ENCODE assay signal across 8 mouse cellular contexts in genomic region chr10:19712421-19712836, GRCm38 (mm10). TPM values are rescaled to one million over a fixed set of nuclear protein-coding genes. Genes with fewer than 3 reads are reported as not detected.
DNase-seq lines count a peak whose midpoint lies in the region; ATAC-seq and TF ChIP-seq lines count a peak whose summit lies in the region.

Il20ra (plus strand) TSS chr10:19712570.

- H3K4me1 ChIP-seq in spleen, adult 2 months (ENCODE audit: control insufficient read depth, insufficient read depth, insufficient read length) = no peaks in the 10 kb centered on the region
- H3K4me1 ChIP-seq in embryonic facial prominence, embryonic 10.5 days = peaks cover 12% of the 10 kb centered on the region
- H3K4me1 ChIP-seq in heart, adult 2 months (ENCODE audit: control insufficient read depth, insufficient read depth, low read length) = peaks cover 1% of the 10 kb centered on the region; the same call in 1 of the 2 replicates
- H3K4me1 ChIP-seq in kidney, embryonic 14.5 days (ENCODE audit: control insufficient read depth, insufficient read depth, low read length) = 0 out of 2 replicates have a peak, but pooled peaks cover 3% of the 10 kb centered on the region
- no peaks in the 10 kb centered on the region for H3K4me1 ChIP-seq in liver, adult 2 months (ENCODE audit: control insufficient read depth, insufficient read depth, low read length)

- no peaks in the 10 kb centered on the region for H3K36me3 ChIP-seq in spleen, adult 2 months (ENCODE audit: control insufficient read depth, insufficient read depth, low read length)
- no peaks in the 10 kb centered on the region for H3K36me3 ChIP-seq in embryonic facial prominence, embryonic 10.5 days (replicated peaks)
- no peaks in the 10 kb centered on the region for H3K36me3 ChIP-seq in heart, adult 2 months (ENCODE audit: control insufficient read depth, insufficient read depth, low read length)
- H3K36me3 ChIP-seq in kidney, embryonic 14.5 days (ENCODE audit: control insufficient read depth, insufficient read depth, low read length) = no peaks in the 10 kb centered on the region
- H3K36me3 ChIP-seq in liver, adult 2 months (ENCODE audit: control insufficient read depth, insufficient read depth, low read length) = no peaks in the 10 kb centered on the region
- H3K36me3 ChIP-seq in myocyte (ENCODE audit: control insufficient read depth, insufficient read depth) = no peaks in the 10 kb centered on the region

- no peaks in the 10 kb centered on the region for H3K9me3 ChIP-seq in embryonic facial prominence, embryonic 10.5 days
- H3K9me3 ChIP-seq in kidney, embryonic 14.5 days (ENCODE audit: control insufficient read depth, low read length) = no peaks in the 10 kb centered on the region

- DNase-seq in spleen, adult 2 months (ENCODE audit: low read depth in 1 of 2, low spot score in 2 of 2) = peak in 1 of 2 experiments; percentile 45
- DNase-seq in spleen, adult 12 weeks (ENCODE audit: low spot score) = no peak
- peak; percentile 73 for DNase-seq in embryonic facial prominence, embryonic 10.5 days (ENCODE audit: low spot score)
- DNase-seq in heart, adult 2 months = peak; percentile 20 to 46
- no peak for DNase-seq in liver, adult 2 months (ENCODE audit: extremely low read depth, low read depth, low spot score)
- DNase-seq in testis, postnatal 10 days (ENCODE audit: low spot score) = peak; percentile 74

- H3K79me2 ChIP-seq in heart, adult 2 months (replicated peaks; ENCODE audit: control insufficient read depth, insufficient read depth, low read length) = no peaks in the 10 kb centered on the region
- H3K79me2 ChIP-seq in liver, adult 2 months (ENCODE audit: control insufficient read depth, insufficient read depth, low read length) = no peaks in the 10 kb centered on the region
- no peaks in the 10 kb centered on the region for H3K79me2 ChIP-seq in myocyte (ENCODE audit: control insufficient read depth, insufficient read depth)

- peak within 1 kb of the TSS; percentile 34; the same call in 1 of the 2 replicates for H3K9ac ChIP-seq in heart, adult 2 months (ENCODE audit: low read depth, low read length)
- peak within 1 kb of the TSS; percentile 49; the same call in 1 of the 2 replicates for H3K9ac ChIP-seq in kidney, embryonic 14.5 days (ENCODE audit: low read depth, low read length)
- no peak within 1 kb of the TSS for H3K9ac ChIP-seq in liver, adult 2 months (ENCODE audit: low read depth, low read length)

- TF ChIP-seq CTCF in spleen, adult 2 months (IDR thresholded peaks at IDR 0.05; ENCODE audit: extremely low read depth, insufficient read depth, insufficient read length, insufficient replicate concordance) = peak; percentile 51; the same call in 1 of the 2 replicates
- peak; percentile 54 for TF ChIP-seq CTCF in heart, adult 2 months (IDR thresholded peaks at IDR 0.05)
- peak; percentile 60 for TF ChIP-seq CTCF in liver, adult 2 months (IDR thresholded peaks at IDR 0.05; ENCODE audit: low read depth, low read length)

- peak within 1 kb of the TSS; percentile 84 for H3K4me2 ChIP-seq in kidney, embryonic 14.5 days (replicated peaks; ENCODE audit: low read depth, low read length)
- H3K4me2 ChIP-seq in myocyte (ENCODE audit: low read depth) = peak within 1 kb of the TSS; percentile 30

- H3ac ChIP-seq in myocyte (ENCODE audit: control insufficient read depth, insufficient read length) = no peak within 1 kb of the TSS

- peaks cover 3% of the 10 kb centered on the region; the same call in 1 of the 2 replicates for H3K27me3 ChIP-seq in spleen, adult 2 months (ENCODE audit: control insufficient read depth, insufficient read depth, low read length)
- H3K27me3 ChIP-seq in embryonic facial prominence, embryonic 10.5 days (replicated peaks; ENCODE audit: low read depth, poor library complexity, severe bottlenecking) = peaks cover 52% of the 10 kb centered on the region
- peaks cover 4% of the 10 kb centered on the region for H3K27me3 ChIP-seq in heart, adult 2 months (ENCODE audit: control insufficient read depth, insufficient read depth, low read length)
- peaks cover 8% of the 10 kb centered on the region; the same call in 1 of the 2 replicates for H3K27me3 ChIP-seq in kidney, embryonic 14.5 days (ENCODE audit: control insufficient read depth, insufficient read depth, low read length)
- H3K27me3 ChIP-seq in liver, adult 2 months (ENCODE audit: control insufficient read depth, insufficient read depth, low read length) = peaks cover 9% of the 10 kb centered on the region; the same call in 1 of the 2 replicates
- H3K27me3 ChIP-seq in myocyte (ENCODE audit: control insufficient read depth, insufficient read depth, insufficient read length) = peaks cover 19% of the 10 kb centered on the region

- 4% methylated on average over 29 of the region's 29 CpGs for WGBS in spleen, adult 2 months
- 2% methylated on average over 29 of the region's 29 CpGs for WGBS in embryonic facial prominence, embryonic 10.5 days
- WGBS in heart, adult 2 months = 3% methylated on average over 29 of the region's 29 CpGs
- WGBS in kidney, embryonic 14.5 days = under 1% methylated on average over 29 of the region's 29 CpGs
- 1% methylated on average over 29 of the region's 29 CpGs for WGBS in liver, adult 2 months

- no peak for TF ChIP-seq POLR2A in spleen, adult 2 months (IDR thresholded peaks at IDR 0.05; ENCODE audit: low read depth, low read length)
- TF ChIP-seq POLR2A in heart, adult 2 months (IDR thresholded peaks at IDR 0.05; ENCODE audit: insufficient read depth, low read depth, low read length) = no peak
- TF ChIP-seq POLR2A in liver, adult 2 months (IDR thresholded peaks at IDR 0.05; ENCODE audit: extremely low read depth, insufficient read depth, low read length) = no peak
- no peak for TF ChIP-seq POLR2A in myocyte (IDR thresholded peaks at IDR 0.05; ENCODE audit: insufficient read length, low read depth)

- no peak within 1 kb of the TSS for H3K27ac ChIP-seq in spleen, adult 2 months (ENCODE audit: insufficient read depth, low read length)
- H3K27ac ChIP-seq in embryonic facial prominence, embryonic 10.5 days (replicated peaks) = no peak within 1 kb of the TSS
- no peak within 1 kb of the TSS for H3K27ac ChIP-seq in heart, adult 2 months
- H3K27ac ChIP-seq in kidney, embryonic 14.5 days (ENCODE audit: low read depth, low read length) = no peak within 1 kb of the TSS
- no peak within 1 kb of the TSS for H3K27ac ChIP-seq in liver, adult 2 months (replicated peaks; ENCODE audit: insufficient read depth, low read depth, low read length)

- ATAC-seq in kidney, embryonic 14.5 days (ENCODE audit: low FRiP score, low TSS enrichment) = peak; percentile 62; the same call in 1 of the 2 replicates

- 0 out of 2 replicates have a peak within 1 kb of the TSS, but pooled peaks have one; percentile 23 for H3K4me3 ChIP-seq in spleen, adult 2 months (ENCODE audit: extremely low read depth, insufficient read depth, insufficient read length)
- peak within 1 kb of the TSS; percentile 61 for H3K4me3 ChIP-seq in embryonic facial prominence, embryonic 10.5 days
- H3K4me3 ChIP-seq in heart, adult 2 months = no peak within 1 kb of the TSS
- H3K4me3 ChIP-seq in kidney, embryonic 14.5 days (ENCODE audit: low read length) = peak within 1 kb of the TSS; percentile 45
- peak within 1 kb of the TSS; percentile 34; the same call in 1 of the 2 replicates for H3K4me3 ChIP-seq in liver, adult 2 months (ENCODE audit: insufficient read depth, low read depth, low read length)
- no peak within 1 kb of the TSS for H3K4me3 ChIP-seq in myocyte

- TF ChIP-seq EP300 in heart, adult 2 months (IDR thresholded peaks at IDR 0.05; ENCODE audit: insufficient read depth, low read depth, low read length) = no peak

- intact Hi-C loops in heart, adult 2 months (cut with DNase I) = loop anchor here (5.0 kb wide), 1 partner anchor 180 kb away; no protein-coding TSS in a partner anchor

TF ChIP-seq in myocyte, 11 proteins besides CTCF, POLR2A, EP300 and RAD21:
- TF ChIP-seq TCF3 (IDR thresholded peaks at IDR 0.05; ENCODE audit: insufficient read length, low read depth) = no peak
- no peak for TF ChIP-seq E2F4 (IDR thresholded peaks at IDR 0.05; ENCODE audit: insufficient read depth)
- no peak for TF ChIP-seq MAX (IDR thresholded peaks at IDR 0.05; ENCODE audit: low read depth)
- no peak for TF ChIP-seq CEBPB (IDR thresholded peaks at IDR 0.05; ENCODE audit: insufficient read depth, poor library complexity, severe bottlenecking)
- TF ChIP-seq REST (IDR thresholded peaks at IDR 0.05; ENCODE audit: insufficient read depth, insufficient read length) = no peak
- TF ChIP-seq SRF (IDR thresholded peaks at IDR 0.05; ENCODE audit: control insufficient read depth, insufficient read length, low read depth) = no peak
- no peak for TF ChIP-seq MYOD1 (IDR thresholded peaks at IDR 0.05; ENCODE audit: control insufficient read depth in 1 of 3, insufficient read length in 2 of 3, low read depth in 2 of 3)
- TF ChIP-seq USF1 (IDR thresholded peaks at IDR 0.05; ENCODE audit: low read depth) = no peak
- TF ChIP-seq POLR2AphosphoS2 (IDR thresholded peaks at IDR 0.05; ENCODE audit: insufficient read length, low read depth) = no peak
- TF ChIP-seq MYOG (IDR thresholded peaks at IDR 0.05; ENCODE audit: control insufficient read depth in 1 of 3, insufficient read depth in 1 of 3, insufficient read length in 2 of 3, low read depth in 2 of 3) = no peak
- no peak for TF ChIP-seq TCF12 (IDR thresholded peaks at IDR 0.05; ENCODE audit: insufficient read depth, poor library complexity, severe bottlenecking)

RNA-seq across cellular contexts. Expression of gene Il20ra, which starts in this region (rescaled TPM):
- 0.07 TPM in 1 of 2 replicates, not detected in the other for polyA plus RNA-seq in spleen, adult 2 months (2012; rRNA removed)
- 0.14 TPM in 1 of 2 replicates, not detected in the other for polyA plus RNA-seq in embryonic facial prominence, embryonic 10.5 days (2016; fragmentation: Nextera tagmentation; extraction: Ambion mirVana)
- total RNA-seq in heart, adult 2 months (2021) = not detected
- polyA plus RNA-seq in heart, adult 2 months (2012; rRNA removed) = not detected in 2 replicates
- polyA plus RNA-seq in kidney, embryonic 14.5 days (2014; fragmentation: Nextera tagmentation; extraction: Ambion mirVana) = not detected in 2 replicates
- total RNA-seq in liver, adult 2 months (2014; rRNA removed) = not detected in 2 replicates
- not detected in 2 replicates for polyA plus RNA-seq in liver, adult 2 months (2012; rRNA removed)
- not detected for polyA plus RNA-seq in myocyte (2012; fragmentation: generic; extraction: Trizol)

Comparison
In these comparisons a context has a peak if more than half of its experiments do, and no peak if none do; other contexts are left out.
1. Peak in DNase-seq and H3K4me3 ChIP-seq in embryonic facial prominence, embryonic 10.5 days; RNA of the gene not detected or under 1 TPM.
2. Peak in DNase-seq and H3K9ac ChIP-seq in heart, adult 2 months; RNA of the gene not detected or under 1 TPM.
3. Peak in ATAC-seq, H3K4me3 ChIP-seq, H3K9ac ChIP-seq and H3K4me2 ChIP-seq in kidney, embryonic 14.5 days; RNA of the gene not detected or under 1 TPM.
4. H3K4me3 ChIP-seq: peak in spleen, adult 2 months (single experiment) and liver, adult 2 months (single experiment); none in heart, adult 2 months (single experiment) and myocyte (single experiment).
5. Peak in every context shown above with its lines, with median percentiles within 50 percentile points of each other: CTCF ChIP-seq.